ENCODE assay signal across 25 mouse cellular contexts in genomic region chr2:135683684-135684440, GRCm38 (mm10). TPM values are rescaled to one million over a fixed set of nuclear protein-coding genes. Genes with fewer than 3 reads are reported as not detected.
A peak's percentile ranks its signal among the peaks of the same experiment; 100 is the strongest.
DNase-seq lines count a peak whose midpoint lies in the region; ATAC-seq and TF ChIP-seq lines count a peak whose summit lies in the region.
"Had no signal": no experiment of that assay in that cellular context is flagged by ENCODE, and none has a peak within 500 bp of the region (broad histone marks: within the 10 kb centered on the region; RNA-seq: fewer than 3 reads in every experiment).

No protein-coding gene starts in this region.

- H3K36me3 ChIP-seq in forebrain, embryonic 15.5 days, result no peaks in the 10 kb centered on the region
- peaks cover 6% of the 10 kb centered on the region for H3K36me3 ChIP-seq in forebrain, embryonic 10.5 days (replicated peaks)
- H3K36me3 ChIP-seq in kidney, embryonic 16.5 days (ENCODE audit: insufficient read depth, low read length), result no peaks in the 10 kb centered on the region
- no peaks in the 10 kb centered on the region for H3K36me3 ChIP-seq in forebrain, postnatal 0 days (ENCODE audit: insufficient read depth)
- H3K36me3 ChIP-seq: embryonic facial prominence, embryonic 10.5 days; G1E; heart, embryonic 15.5 days; hindbrain, embryonic 10.5 days; limb, embryonic 12.5 days; liver, embryonic 13.5 days; lung, embryonic 15.5 days; midbrain, embryonic 10.5 days had no signal

- no peaks in the 10 kb centered on the region for H3K9me3 ChIP-seq in forebrain, embryonic 15.5 days
- H3K9me3 ChIP-seq in forebrain, embryonic 10.5 days, result no peaks in the 10 kb centered on the region
- no peaks in the 10 kb centered on the region for H3K9me3 ChIP-seq in kidney, embryonic 16.5 days (ENCODE audit: low read length)
- no peaks in the 10 kb centered on the region for H3K9me3 ChIP-seq in forebrain, postnatal 0 days (ENCODE audit: low read length)
- H3K9me3 ChIP-seq: embryonic facial prominence, embryonic 10.5 days; heart, embryonic 15.5 days; hindbrain, embryonic 10.5 days; limb, embryonic 12.5 days; liver, embryonic 13.5 days; lung, embryonic 15.5 days; midbrain, embryonic 10.5 days had no signal

- no peak overlapping the region for H3K27ac ChIP-seq in forebrain, embryonic 15.5 days (replicated peaks)
- H3K27ac ChIP-seq in forebrain, embryonic 10.5 days, result no peak overlapping the region
- no peak overlapping the region for H3K27ac ChIP-seq in kidney, embryonic 16.5 days (ENCODE audit: low read length)
- H3K27ac ChIP-seq in forebrain, postnatal 0 days (ENCODE audit: low read depth, low read length), result no peak overlapping the region
- H3K27ac ChIP-seq: embryonic facial prominence, embryonic 10.5 days; heart, adult 2 months; heart, embryonic 15.5 days; hindbrain, embryonic 10.5 days; limb, embryonic 12.5 days; liver, embryonic 13.5 days; lung, embryonic 15.5 days; macrophage; midbrain, embryonic 10.5 days had no signal

- H3K27me3 ChIP-seq in forebrain, embryonic 15.5 days, result no peaks in the 10 kb centered on the region
- H3K27me3 ChIP-seq in forebrain, embryonic 10.5 days (ENCODE audit: poor library complexity, severe bottlenecking), result no peaks in the 10 kb centered on the region
- H3K27me3 ChIP-seq in kidney, embryonic 16.5 days (ENCODE audit: insufficient read depth, low read length), result peaks cover 5% of the 10 kb centered on the region; the same call in 1 of the 2 replicates
- H3K27me3 ChIP-seq in forebrain, postnatal 0 days (ENCODE audit: insufficient read depth, low read length), result no peaks in the 10 kb centered on the region
- H3K27me3 ChIP-seq: heart, embryonic 15.5 days; limb, embryonic 12.5 days; liver, embryonic 13.5 days; lung, embryonic 15.5 days had no signal

- H3K4me1 ChIP-seq in forebrain, embryonic 15.5 days, result peaks cover 8% of the 10 kb centered on the region; the same call in 1 of the 2 replicates
- no peaks in the 10 kb centered on the region for H3K4me1 ChIP-seq in forebrain, embryonic 10.5 days
- H3K4me1 ChIP-seq in kidney, embryonic 16.5 days (ENCODE audit: insufficient read depth, low read length), result peaks cover 13% of the 10 kb centered on the region; the same call in 1 of the 2 replicates
- H3K4me1 ChIP-seq in forebrain, postnatal 0 days (ENCODE audit: insufficient read depth), result no peaks in the 10 kb centered on the region
- H3K4me1 ChIP-seq: midbrain, embryonic 10.5 days had no signal

- no peak for TF ChIP-seq CTCF in forebrain, postnatal 0 days (IDR thresholded peaks at IDR 0.05; ENCODE audit: low read depth)

- no peak overlapping the region for H3K4me3 ChIP-seq in forebrain, embryonic 15.5 days
- no peak overlapping the region for H3K4me3 ChIP-seq in forebrain, embryonic 10.5 days
- H3K4me3 ChIP-seq in kidney, embryonic 16.5 days (ENCODE audit: low read length), result no peak overlapping the region
- H3K4me3 ChIP-seq in forebrain, postnatal 0 days (ENCODE audit: low read depth, low read length), result no peak overlapping the region
- H3K4me3 ChIP-seq: embryonic facial prominence, embryonic 10.5 days; heart, adult 2 months; heart, embryonic 15.5 days; hindbrain, embryonic 10.5 days; limb, embryonic 12.5 days; liver, embryonic 13.5 days; lung, embryonic 15.5 days; midbrain, embryonic 10.5 days had no signal

- DNase-seq in forebrain, embryonic 10.5 days (ENCODE audit: extremely low spot score, low spot score), result no peak
- DNase-seq in kidney, postnatal 10 days, result no peak
- peak; percentile 63 for DNase-seq in forebrain, postnatal 0 days
- peak; percentile 20 to 86 for DNase-seq in layer of hippocampus, postnatal 14 days (ENCODE audit: low spot score in 2 of 2)
- DNase-seq in natural killer cell, adult 2 months (ENCODE audit: low spot score in 2 of 2), result no peak
- DNase-seq in frontal cortex, postnatal 10 days (ENCODE audit: low spot score in 2 of 2), result no peak
- DNase-seq: adrenal gland, postnatal 10 days; cerebellum, adult 11-12 months; gastrocnemius, postnatal 14 days; heart, adult 2 months; kidney, postnatal 25 days; liver, embryonic 13.5 days; right cerebral cortex, postnatal 25 days; thymus, adult 2 months had no signal

- peak; percentile 89 for ATAC-seq in forebrain, embryonic 15.5 days (replicated peaks)
- ATAC-seq in kidney, embryonic 16.5 days (ENCODE audit: low FRiP score, low TSS enrichment), result peak; percentile 83
- peak; percentile 91 for ATAC-seq in forebrain, postnatal 0 days
- ATAC-seq: activated CD4-positive, CD25-positive, alpha-beta regulatory T cell, adult 4 months had no signal

- 57% methylated on average over 10 of the region's 10 CpGs for WGBS in forebrain, embryonic 15.5 days
- WGBS in forebrain, embryonic 10.5 days, result 90% methylated on average over 10 of the region's 10 CpGs
- WGBS in kidney, embryonic 16.5 days, result 49% methylated on average over 10 of the region's 10 CpGs
- 52% methylated on average over 10 of the region's 10 CpGs for WGBS in forebrain, postnatal 0 days

- no peak overlapping the region for H3K9ac ChIP-seq in forebrain, embryonic 15.5 days (replicated peaks)
- no peak overlapping the region for H3K9ac ChIP-seq in kidney, embryonic 16.5 days (replicated peaks; ENCODE audit: low read length)
- H3K9ac ChIP-seq in forebrain, postnatal 0 days, result no peak overlapping the region
- H3K9ac ChIP-seq: heart, embryonic 15.5 days; limb, embryonic 12.5 days; liver, embryonic 13.5 days; lung, embryonic 15.5 days had no signal

- no peak overlapping the region for H3K4me2 ChIP-seq in forebrain, embryonic 15.5 days (replicated peaks)
- H3K4me2 ChIP-seq in kidney, embryonic 16.5 days (replicated peaks; ENCODE audit: low read depth, low read length), result no peak overlapping the region
- no peak overlapping the region for H3K4me2 ChIP-seq in forebrain, postnatal 0 days (ENCODE audit: low read depth)
- H3K4me2 ChIP-seq: heart, embryonic 15.5 days; limb, embryonic 12.5 days; liver, embryonic 13.5 days; lung, embryonic 15.5 days had no signal

RNA-seq across cellular contexts. Expression of gene Plcb4, which starts 25.1 kb away (rescaled TPM):
- polyA plus RNA-seq in forebrain, embryonic 15.5 days (2015; fragmentation: Nextera tagmentation; extraction: Ambion mirVana), result 14.8 and 18.6 TPM in 2 replicates
- polyA plus RNA-seq in forebrain, embryonic 10.5 days (2016; fragmentation: Nextera tagmentation; extraction: Ambion mirVana), result 15.9 and 16.0 TPM in 2 replicates
- 17.3 and 18.9 TPM in 2 replicates for polyA plus RNA-seq in kidney, embryonic 16.5 days (2015; fragmentation: Nextera tagmentation; extraction: Ambion mirVana)
- 32.1 and 39.7 TPM in 2 replicates for total RNA-seq in forebrain, postnatal 0 days (2014; rRNA removed)
- polyA plus RNA-seq in forebrain, postnatal 0 days (2015; fragmentation: Nextera tagmentation; extraction: Ambion mirVana), result 5.5 and 15.5 TPM in 2 replicates
- total RNA-seq in layer of hippocampus, postnatal 14 days (2021), result 10 to 100 TPM; 22.5 to 33.7 TPM
- polyA plus RNA-seq: G1E had no signal

Comparison
In these comparisons a context has a peak if more than half of its experiments do, and no peak if none do; other contexts are left out.
1. DNase-seq: peak in forebrain, postnatal 0 days (single experiment) and layer of hippocampus, postnatal 14 days (2 of 2); none in forebrain, embryonic 10.5 days (single experiment), kidney, postnatal 10 days (single experiment), natural killer cell, adult 2 months (0 of 2) and frontal cortex, postnatal 10 days (0 of 2).
2. Peak in every context shown above with its lines, with median percentiles within 50 percentile points of each other: ATAC-seq.